Mouse (Mus musculus): ENCODE results near the gene Glud1.

- TF ChIP-seq CTCF (IDR thresholded peaks at IDR 0.05; ENCODE audit: borderline replicate concordance, control insufficient read depth, extremely low read depth, insufficient read depth, low read length, poor library complexity) (no peak), POLR2A (IDR thresholded peaks at IDR 0.05; ENCODE audit: control insufficient read depth, extremely low read depth, insufficient read depth, low read length, poor library complexity) (no peak)
These were observed 60.4 kb downstream of the Glud1 start for GRCm38 (mm10) chr14:34370921-34371320.
